Mouse (Mus musculus) embryonic fibroblast, embryonic 13.5 days (primary cell): ENCODE data around the gene Entpd3. TPM values are rescaled to one million over a fixed set of nuclear protein-coding genes. Genes with fewer than 3 reads are reported as not detected.

Experiments
- H3K27ac ChIP-seq: 2 replicates; pipeline ENCODE4 v1.5.1; 2012; ENCODE audit warnings: low read length, control low read depth, inconsistent platforms; ENCODE audit not compliant: insufficient read depth
- H3K4me1 ChIP-seq: 2 replicates; pipeline ENCODE4 v1.6.1; 2011; ENCODE audit warnings: low read length; ENCODE audit not compliant: control insufficient read depth, insufficient read depth
- H3K4me3 ChIP-seq: 2 replicates; pipeline ENCODE4 v1.5.1; 2011; ENCODE audit warnings: mild to moderate bottlenecking, control low read depth, low read length; ENCODE audit not compliant: insufficient read depth
- CTCF ChIP-seq: IDR thresholded peaks from 2 replicates; pipeline ENCODE4 v1.5.1; 2011; ENCODE audit warnings: mild to moderate bottlenecking, control low read depth, low read length, moderate library complexity, borderline replicate concordance; ENCODE audit not compliant: insufficient read depth
- POLR2A ChIP-seq: IDR thresholded peaks from 2 replicates; pipeline ENCODE4 v1.6.1; 2011; ENCODE audit warnings: low read depth, mild to moderate bottlenecking, control low read depth, low read length, moderate library complexity
- polyA plus RNA-seq: library from polyadenylated mRNA; stranded (reverse); fragments of >200 nt; gene quantifications from 2 replicates; pipeline ENCODE4 v1.2.4, GENCODE M21; 2011; ENCODE audit warnings: low read depth; ENCODE audit not compliant: missing spikeins, insufficient read length

Entpd3 gene
- polyA plus RNA-seq, 1 experiment = 4.3 TPM

- H3K4me1 ChIP-seq = peaks cover 5% of the 10 kb centered on the region; the same call in 1 of the 2 replicates
- H3K4me3 ChIP-seq = no peak overlapping the region
- H3K27ac ChIP-seq = no peak overlapping the region
- TF ChIP-seq CTCF (no peak), POLR2A (no peak)
Measured at GRCm38 (mm10) chr9:120594839-120595238, 55.2 kb downstream of the Entpd3 start.

DNA sequence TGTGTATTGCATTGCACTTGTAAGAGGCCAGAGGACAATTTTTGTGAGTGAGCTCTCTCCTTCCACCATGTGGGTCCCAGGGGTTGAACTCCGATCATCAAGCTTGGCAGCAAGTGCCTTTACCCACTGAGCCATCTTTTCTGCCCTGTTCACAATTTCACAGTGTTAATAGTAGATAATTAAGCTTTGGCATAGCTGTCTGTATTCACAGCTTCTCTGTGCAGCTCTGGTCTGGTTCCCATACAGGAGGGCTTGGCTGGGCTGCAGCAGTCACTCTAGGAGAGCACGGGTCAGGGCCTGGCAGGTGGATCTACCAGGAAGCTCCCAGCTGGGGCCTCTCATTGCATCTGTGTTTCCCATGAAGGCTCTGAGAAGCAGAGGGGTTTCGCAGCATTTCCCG is 55.7 kb downstream of the Entpd3 start:
- Histone ChIP-seq H3K4me1 (peaks cover 5% of the 10 kb centered on the region; the same call in 1 of the 2 replicates), H3K4me3 (no peak overlapping the region), H3K27ac (no peak overlapping the region)
- no peak for TF ChIP-seq POLR2A

DNA sequence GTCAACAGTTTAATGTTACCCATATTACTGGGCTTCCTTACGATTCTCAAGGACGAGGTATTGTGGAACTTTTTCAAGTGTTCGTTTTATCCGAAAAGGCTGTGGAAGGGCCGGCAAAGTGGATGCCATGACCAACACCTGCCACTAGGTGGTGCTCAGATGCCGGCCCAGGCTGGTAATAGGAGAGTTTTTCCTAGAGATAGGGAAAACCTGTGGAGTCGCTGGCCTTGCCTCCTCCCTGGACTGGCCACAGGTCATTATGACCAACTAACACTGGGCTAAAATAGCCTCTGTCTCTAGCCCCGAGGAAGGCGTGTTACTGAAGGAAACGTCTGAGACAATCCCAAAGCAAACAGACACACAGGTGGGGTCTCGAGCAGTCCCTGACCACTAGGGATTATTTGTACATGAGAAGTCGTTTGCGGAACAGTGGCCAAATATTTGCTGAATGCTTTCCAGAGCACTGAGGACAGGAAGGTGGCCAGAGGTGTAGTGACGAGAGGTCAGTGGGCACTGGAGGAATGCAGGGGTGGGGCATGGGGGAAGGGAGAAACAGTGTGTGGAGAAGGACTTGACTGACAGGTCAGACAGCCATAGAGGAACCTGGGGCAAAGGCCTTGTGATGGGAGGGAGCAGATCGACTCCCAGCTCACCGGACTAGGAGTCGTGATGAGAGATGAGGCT is 62.0 kb downstream of the Entpd3 start:
- TF ChIP-seq CTCF = peak; percentile 52; the same call in 1 of the 2 replicates
- no peak for TF ChIP-seq POLR2A
- Histone ChIP-seq H3K27ac (no peak overlapping the region), H3K4me3 (no peak overlapping the region), H3K4me1 (peaks cover 7% of the 10 kb centered on the region; the same call in 1 of the 2 replicates)

DNA sequence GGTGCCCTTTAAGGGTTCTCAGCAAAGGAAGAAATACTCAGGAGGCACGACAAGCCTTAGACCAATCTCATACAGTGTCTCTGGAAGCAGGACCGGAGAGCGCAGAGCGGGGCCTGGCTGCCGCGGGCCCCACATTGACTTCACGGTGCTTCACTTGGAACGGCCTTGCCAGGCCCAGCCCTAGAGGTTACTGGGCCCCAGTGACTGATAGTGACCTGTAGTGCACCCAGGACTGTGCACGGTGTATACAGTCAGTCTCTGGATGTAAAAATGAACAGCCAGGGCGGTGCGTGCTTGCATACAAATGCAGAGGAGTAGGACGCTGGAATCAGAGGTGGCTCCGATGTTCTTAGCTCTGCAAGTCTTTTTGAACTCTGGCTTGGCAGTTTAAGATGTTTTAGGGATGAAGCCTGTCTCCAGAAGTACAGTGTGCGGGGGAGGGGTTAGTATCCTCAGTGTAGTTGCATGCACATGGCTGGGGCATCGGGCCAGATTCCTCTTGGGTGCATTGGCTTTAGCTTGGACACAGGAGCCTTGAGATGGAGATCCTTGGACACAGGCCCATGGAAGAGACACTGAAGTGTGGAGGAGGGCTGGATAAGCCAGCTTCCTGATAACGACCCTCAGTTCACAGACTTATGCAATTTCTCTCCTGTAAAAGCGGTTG is 62.7 kb downstream of the Entpd3 start:
- Histone ChIP-seq H3K4me3 (no peak overlapping the region), H3K27ac (no peak overlapping the region), H3K4me1 (peaks cover 7% of the 10 kb centered on the region; the same call in 1 of the 2 replicates)
- TF ChIP-seq CTCF (no peak), POLR2A (no peak)

DNA sequence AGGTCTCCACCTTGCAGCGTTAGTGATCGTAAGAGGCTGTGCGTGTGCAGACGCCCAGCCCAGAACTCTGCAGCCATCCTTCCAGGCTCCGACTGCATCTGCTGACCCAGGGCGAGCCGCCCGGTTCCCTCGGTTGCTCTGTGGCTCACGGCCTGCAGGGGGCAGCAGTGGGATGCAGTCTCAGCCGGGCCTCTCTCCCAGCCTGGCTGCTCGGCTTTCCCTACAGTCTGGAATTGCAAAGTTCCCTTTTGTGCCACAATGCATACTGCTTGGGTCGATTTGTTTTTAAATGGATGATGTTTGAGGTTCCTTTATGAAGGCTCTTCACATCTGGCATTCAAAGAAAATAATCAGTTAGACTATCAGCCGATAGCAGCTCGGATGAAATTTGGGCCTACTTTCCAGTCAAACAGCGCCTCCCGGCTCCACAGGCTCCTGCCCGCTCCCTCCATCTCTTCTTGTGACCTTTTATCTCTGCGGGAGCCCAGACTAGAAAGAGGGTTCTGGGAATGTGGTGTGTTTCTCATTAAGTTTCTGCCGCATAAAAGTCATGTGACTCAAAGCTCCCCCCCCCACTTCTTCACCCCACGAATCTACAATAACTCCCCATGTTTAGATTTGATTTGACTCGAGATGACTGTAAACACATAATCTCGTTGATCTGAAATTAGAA is 63.4 kb downstream of the Entpd3 start:
- TF ChIP-seq CTCF = peak; percentile 87
- no peak for TF ChIP-seq POLR2A
- H3K27ac ChIP-seq = peak overlapping the region; percentile 45; the same call in 1 of the 2 replicates
- peaks cover 7% of the 10 kb centered on the region; the same call in 1 of the 2 replicates for H3K4me1 ChIP-seq
- no peak overlapping the region for H3K4me3 ChIP-seq

DNA sequence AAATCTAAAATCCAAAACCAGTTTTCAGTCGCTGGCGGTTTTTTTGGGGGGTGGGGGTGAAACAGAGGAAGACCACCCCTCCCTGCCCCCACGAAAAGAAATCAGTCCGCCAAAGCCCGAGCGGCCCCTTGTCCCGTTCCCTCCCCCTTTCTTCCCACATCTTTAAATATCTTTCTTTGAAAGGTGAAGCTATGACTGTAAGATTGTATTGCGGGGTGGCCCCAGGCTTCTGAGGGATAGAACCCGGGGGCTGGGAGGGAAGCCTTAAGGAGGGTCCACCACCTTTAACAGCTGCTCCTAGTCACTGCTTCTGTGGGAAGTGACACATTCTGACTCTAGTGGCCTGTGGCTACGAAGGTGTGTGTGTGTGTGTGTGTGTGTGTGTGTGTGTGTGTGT is 63.9 kb downstream of the Entpd3 start:
- Histone ChIP-seq H3K4me1 (peaks cover 7% of the 10 kb centered on the region; the same call in 1 of the 2 replicates), H3K27ac (0 out of 2 replicates have a peak overlapping the region, but pooled peaks have one; percentile 45), H3K4me3 (no peak overlapping the region)
- TF ChIP-seq CTCF (no peak), POLR2A (no peak)

GRCm38 (mm10) chr9:120603956-120604355 is 64.3 kb downstream of the Entpd3 start:
- TF ChIP-seq POLR2A (no peak), CTCF (no peak)
- Histone ChIP-seq H3K27ac (no peak overlapping the region), H3K4me1 (peaks cover 7% of the 10 kb centered on the region; the same call in 1 of the 2 replicates), H3K4me3 (no peak overlapping the region)

- TF ChIP-seq POLR2A (no peak), CTCF (no peak)
- no peaks in the 10 kb centered on the region for H3K4me1 ChIP-seq
Measured at GRCm38 (mm10) chr9:120611055-120611454, 71.4 kb downstream of the Entpd3 start.

DNA sequence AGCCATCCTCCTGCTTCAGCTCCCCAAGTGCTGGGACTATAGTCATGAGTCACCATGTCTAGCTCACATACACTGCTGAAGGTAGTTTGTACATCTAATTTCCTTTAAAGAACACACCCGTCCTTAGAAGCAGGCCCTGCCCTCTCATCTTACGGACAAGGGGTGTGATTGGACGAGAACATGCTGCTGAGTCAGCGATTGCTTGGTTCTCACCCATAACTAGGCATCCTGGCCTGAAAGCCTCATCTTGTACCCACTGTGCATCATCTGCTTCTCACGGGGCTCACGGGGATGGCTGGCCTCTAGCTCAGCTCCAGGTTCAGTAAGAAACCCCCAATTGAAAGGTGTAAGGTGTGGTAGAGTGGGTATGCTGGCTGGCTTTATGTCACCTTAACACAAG is 74.4 kb downstream of the Entpd3 start:
- H3K4me3 ChIP-seq = no peak overlapping the region
- no peak overlapping the region for H3K27ac ChIP-seq
- H3K4me1 ChIP-seq = no peaks in the 10 kb centered on the region
- TF ChIP-seq CTCF = no peak

More at GRCm38 (mm10) chr9:120611055-120611454, 71.4 kb downstream of the Entpd3 start:
- no peak overlapping the region for H3K27ac ChIP-seq
- H3K4me3 ChIP-seq = no peak overlapping the region

Other genes with a start within 250 kb of the Entpd3 start
- not detected in 2 replicates for gene Myrip, start 238.3 kb upstream of the Entpd3 start, polyA plus RNA-seq
- gene Eif1b, start 47.6 kb upstream of the Entpd3 start, polyA plus RNA-seq = 44.5 and 47.8 TPM in 2 replicates
- gene Rpl14, start 31.6 kb downstream of the Entpd3 start, polyA plus RNA-seq = 830 and 831 TPM in 2 replicates